Mouse (Mus musculus) yolk sac, embryonic 10.5 days (tissue): ENCODE results near the gene Erich3.
"Not testable (repeated sequence)": the region's sequence is repeated elsewhere in the genome, so short reads cannot be mapped to it uniquely, and the experiment has no call there.

Source experiments
- DNase-seq: peaks from one replicate; pipeline ENCODE4 v3.0.0-alpha.2; 2017; ENCODE audit warnings: low spot score

Erich3 gene

DNA sequence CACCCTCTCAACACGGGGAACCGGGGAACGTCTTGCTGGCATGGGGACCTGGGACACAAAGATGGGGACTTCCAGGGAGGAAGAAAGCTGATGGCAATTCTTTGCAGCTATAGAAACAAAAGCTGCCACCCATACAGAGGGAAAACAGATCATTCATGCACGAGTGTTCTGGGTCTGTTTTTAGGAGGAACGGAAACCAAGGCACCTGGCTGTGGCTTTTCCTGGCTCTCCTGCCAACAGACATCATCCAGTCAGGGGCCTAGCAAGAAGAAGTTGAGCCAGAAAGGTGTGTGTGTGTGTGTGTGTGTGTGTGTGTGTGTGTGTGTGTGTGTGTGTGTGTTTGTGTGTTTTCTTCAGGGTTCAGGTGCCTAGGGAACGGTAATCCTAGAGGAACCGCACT lies at the start of gene Erich3:
Gene Erich3 (plus strand): TSS at position 315 of the 400 bp plus-strand sequence.
- DNase-seq = no peak

DNA sequence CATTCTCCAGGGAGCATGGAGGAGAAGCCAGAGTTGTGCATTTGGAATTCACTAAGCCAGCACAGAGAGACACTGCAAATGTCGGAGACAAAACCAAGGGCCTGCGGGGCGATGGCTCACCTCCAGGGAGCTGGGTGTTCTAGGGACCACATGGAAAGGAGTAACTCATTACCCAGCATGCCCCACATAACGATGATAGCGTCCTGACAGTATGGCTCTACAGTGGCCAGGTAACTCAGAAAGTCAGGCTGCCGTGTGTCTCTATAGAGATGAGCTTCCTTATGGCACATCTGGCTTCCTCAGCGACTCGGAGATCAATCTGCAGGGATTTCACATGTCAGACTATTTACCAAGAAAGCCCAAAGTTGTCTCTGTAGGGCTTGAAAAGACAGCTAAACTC lies 48.9 kb upstream of the Erich3 start:
- no peak for DNase-seq

DNA sequence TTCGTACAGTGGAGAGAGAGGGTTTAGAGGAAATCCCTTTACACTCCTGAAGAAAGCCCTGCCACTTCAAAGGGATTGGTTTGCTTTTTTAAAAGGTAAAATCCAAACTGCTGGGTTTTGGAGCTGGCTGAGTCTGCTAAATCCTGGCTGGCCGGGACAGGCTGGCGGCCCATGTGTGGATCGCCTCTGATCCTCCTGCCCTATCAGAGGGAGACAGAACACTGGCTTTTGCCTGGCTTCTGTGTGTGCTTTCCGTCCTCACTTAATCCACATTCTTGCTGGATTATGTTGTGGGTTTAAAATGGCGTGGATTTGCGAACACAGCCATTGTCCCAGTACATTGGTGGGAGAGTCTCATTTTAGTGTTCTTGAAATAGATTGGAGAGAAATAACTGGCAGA lies 48.4 kb upstream of the Erich3 start:
- DNase-seq = no peak

GRCm38 (mm10) chr3:154616106-154616505 lies 47.6 kb upstream of the Erich3 start:
- DNase-seq = no peak

DNA sequence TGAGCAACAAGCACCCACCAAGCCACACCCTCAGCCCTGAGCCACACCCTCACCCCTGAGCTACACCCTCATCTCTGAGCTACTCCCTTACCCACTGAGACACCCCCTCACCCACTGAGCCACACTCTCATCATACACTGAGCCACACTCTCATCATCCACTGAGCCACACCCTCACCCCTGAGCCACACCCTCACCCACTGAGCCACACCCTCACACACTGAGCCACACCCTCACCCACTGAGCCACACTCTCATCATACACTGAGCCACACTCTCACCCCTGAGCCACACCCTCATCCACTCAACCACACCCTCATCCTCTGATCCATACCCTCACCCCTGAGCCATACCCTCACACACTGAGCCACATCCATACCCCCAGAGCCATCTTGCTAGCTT lies 35.4 kb upstream of the Erich3 start:
- no peak for DNase-seq

- not testable (repeated sequence) for DNase-seq
Observed at GRCm38 (mm10) chr3:154631281-154631680, 32.4 kb upstream of the Erich3 start.

DNA sequence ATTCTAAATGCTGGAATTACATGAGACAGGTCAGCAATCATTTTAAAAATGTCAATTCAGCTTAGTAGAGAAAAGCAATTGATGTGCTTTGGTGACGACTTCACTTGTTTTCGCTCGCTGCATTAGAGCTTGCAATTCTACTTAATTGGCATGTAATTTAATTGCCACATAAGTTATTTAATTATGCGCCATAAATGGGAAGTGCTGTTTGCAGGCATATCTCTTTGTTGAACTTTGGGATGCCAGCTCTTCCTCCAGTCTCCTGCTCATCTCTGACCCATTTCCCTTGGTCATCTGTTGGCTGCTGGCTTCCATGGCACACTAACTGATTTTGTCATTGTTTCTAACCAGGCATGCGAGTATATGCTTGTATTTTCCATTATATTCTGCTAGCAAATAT lies 30.6 kb upstream of the Erich3 start:
- no peak for DNase-seq

DNA sequence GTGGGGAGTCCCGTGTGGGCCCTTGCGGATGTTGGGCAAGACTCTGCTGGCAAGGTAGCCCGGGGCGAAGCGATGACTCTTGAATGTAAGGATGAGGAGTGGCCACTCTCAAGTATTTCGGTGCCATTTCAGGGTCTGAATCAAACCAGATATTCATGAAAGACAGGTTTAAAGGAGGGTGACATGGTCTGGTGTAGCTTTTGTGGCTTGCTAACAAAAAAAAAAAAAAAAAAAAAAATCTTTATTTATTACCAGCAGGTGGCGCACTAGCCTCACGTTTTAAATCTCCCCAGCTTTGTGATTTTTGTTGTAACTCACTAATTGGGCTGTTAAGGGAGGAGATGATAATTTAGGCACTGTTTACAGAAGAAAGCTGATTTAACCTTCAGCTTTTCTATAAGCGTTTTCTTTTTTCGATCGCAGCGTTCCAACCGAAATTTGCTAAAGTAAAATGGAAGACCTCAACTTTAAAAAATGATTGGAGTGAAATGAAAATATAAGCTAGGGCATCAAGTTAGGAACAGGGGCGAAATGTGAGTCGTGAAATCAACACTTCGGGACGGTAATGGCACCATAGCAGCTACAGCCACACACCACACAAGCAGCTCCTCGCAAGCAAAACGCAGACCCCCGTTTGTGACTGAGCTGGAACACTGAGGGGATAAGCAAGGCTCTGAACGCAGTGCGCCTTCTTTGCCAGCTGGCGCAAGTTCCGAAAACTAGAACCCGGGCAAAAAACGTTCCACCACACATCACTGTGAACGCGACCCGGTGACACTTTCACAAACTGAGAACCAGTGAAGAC lies 16.8 kb upstream of the Erich3 start:
- DNase-seq = no peak

- DNase-seq = no peak
Observed at GRCm38 (mm10) chr3:154647443-154647780, 16.2 kb upstream of the Erich3 start.

- DNase-seq = no peak
Observed at GRCm38 (mm10) chr3:154649411-154650285, 14.0 kb upstream of the Erich3 start.

DNA sequence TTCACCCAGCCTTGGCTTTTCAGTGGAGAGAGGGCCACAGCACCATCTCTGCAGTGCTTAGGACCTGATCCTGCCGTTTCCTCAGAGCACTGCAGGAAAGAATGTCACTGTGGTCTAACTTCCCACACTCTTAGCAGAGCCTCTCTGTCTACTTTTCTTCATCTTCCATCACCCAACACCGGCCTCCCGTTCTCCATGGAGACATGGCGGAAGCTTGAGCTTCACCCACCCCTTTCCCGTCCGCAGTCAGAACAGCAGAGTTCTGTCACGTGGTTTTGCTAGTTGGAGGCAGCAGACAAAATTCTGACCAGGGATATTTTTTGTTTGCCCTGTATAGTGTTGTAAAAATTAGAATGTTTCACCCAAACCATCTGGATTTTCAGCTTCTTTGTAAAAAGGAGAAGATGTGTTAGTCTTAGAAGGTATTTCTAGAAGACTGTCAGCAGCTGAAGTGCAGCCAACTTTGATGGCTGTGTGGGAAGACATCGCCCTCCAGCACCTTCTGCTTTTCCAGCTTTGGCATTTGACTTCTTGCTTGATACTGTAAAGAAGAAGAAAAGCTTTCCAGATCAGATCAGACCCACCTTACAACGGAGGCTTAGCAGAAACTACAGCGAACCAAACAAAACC lies 12.4 kb upstream of the Erich3 start:
- no peak for DNase-seq

DNA sequence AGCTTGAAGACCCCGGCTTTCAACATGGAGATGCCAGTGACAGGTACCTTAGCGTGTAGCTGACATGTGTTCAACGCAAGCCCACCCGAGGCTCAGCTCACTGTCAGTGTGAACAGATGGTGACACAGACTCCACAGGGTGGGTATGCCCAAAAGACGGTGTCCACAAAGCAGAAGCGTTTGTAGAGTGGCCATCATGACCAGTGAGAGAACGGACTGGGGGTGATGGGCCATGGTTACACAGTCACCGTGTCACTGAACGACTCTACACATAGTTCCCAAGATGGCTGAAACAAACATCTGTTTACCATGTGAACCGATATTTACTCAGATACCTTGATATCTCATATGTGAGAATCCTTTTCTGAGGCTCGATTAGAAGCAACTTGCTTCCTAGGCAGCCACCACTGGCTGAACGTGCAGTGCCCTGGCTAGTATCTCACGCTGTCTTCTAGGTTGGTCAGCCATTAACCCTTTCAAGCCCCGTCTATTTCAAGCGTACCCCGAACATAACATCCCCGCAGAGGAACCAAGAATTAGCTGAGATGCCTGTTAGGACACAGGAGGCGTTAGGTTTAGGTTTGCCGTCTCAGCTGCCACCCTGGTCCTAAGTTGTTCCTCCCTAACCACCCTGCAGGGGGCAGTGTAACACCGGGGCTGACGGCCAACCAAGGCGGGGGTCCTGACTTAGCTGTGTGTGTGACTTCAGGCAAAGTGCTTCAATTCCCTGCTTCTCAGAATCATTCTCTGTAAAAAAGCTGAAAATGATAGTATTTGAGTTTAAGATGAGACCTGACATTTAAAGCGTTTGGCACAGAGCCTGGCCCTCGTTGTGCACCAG lies 10.9 kb upstream of the Erich3 start:
- peak; percentile 28 for DNase-seq

GRCm38 (mm10) chr3:154653454-154653853 lies 10.2 kb upstream of the Erich3 start:
- DNase-seq = no peak

DNA sequence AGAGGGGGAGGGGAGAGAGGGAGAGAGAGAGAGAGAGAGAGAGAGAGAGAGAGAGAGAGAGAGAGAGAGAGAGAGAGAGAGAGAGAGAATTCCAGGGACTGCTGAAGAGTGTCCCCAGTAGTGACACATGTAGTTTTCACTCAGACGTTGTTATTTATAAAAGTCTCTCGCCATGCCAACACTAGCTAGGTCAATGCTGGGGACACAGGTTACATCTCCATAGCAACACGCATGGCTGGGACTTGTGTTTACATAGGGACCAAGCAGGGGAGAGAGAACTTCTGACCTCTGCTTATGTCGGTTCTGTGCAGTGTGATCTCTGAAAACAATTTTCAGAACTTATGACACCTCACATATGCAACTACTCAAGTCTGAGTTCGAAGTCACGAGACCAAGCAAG lies 9.4 kb upstream of the Erich3 start:
- no peak for DNase-seq

DNA sequence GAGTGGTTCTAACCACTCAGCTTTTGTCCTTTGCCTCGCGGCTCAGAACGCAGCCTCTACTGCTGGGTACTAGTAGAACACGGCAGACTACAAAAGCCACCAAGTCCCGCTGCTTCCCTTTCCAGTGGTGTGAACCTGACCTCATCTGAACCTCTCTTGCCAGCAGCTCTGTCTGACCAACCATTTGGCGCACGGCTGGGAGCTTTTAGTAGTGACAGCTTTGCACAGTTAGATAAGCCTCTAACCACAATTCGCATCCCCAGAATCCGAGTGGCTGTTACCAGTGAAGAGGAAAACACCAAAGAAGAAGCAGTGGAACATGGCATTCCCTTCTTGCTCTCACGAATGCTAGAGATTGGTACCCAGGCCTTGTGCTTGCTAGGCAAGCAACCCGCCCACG lies 8.8 kb upstream of the Erich3 start:
- no peak for DNase-seq

GRCm38 (mm10) chr3:154655711-154656110 lies 7.9 kb upstream of the Erich3 start:
- no peak for DNase-seq

- no peak for DNase-seq
Observed at GRCm38 (mm10) chr3:154663976-154664581, 420 bp downstream of the Erich3 start.

- no peak for DNase-seq
Observed at GRCm38 (mm10) chr3:154664636-154665035, 977 bp downstream of the Erich3 start.

DNA sequence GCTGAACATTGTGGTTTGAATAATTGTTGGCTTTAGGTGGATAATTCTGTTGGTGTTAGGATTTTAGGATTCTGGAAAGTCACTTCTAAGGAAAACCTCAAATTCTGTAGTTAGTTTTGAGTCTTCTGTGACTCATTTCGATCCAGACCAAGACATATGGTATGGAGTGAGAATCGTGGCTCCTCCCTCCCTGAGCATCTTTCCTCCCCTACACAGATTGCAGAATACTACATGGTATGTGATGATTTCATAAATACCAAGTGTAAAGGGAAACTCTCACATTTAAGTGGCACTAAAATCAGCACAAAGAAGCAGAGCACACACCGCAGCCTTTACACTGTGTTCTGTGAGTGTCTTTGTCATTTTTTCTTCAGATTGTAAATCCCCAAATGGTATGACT lies 4.8 kb downstream of the Erich3 start:
- no peak for DNase-seq

GRCm38 (mm10) chr3:154670584-154670983 lies 6.9 kb downstream of the Erich3 start:
- DNase-seq = no peak

- no peak for DNase-seq
Observed at GRCm38 (mm10) chr3:154671013-154671412, 7.4 kb downstream of the Erich3 start.

DNA sequence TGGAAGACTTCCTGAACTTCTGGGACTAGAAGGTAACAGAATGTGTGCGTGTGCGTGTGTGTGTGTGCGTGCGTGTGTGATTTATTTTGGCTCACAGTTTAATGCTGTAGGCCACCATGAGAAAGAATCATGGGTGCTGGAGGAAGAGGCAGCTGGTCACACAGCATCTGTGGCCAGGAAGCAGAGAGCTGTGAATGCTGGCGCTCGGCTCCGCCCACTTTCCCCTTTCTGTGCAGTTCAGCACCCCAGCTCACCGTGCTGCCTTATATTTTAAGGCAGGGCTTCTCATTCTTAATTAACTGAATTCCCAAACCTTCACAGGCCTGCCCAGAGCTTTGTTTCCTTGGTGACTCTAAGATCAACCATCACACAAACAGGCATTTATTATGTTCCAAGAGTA lies 9.7 kb downstream of the Erich3 start:
- no peak for DNase-seq
